Mouse (Mus musculus) gastrocnemius, adult 2 months (tissue): Measurements from ENCODE around the gene Ndufb6. TPM values are rescaled to one million over a fixed set of nuclear protein-coding genes. Genes with fewer than 3 reads are reported as not detected.
A peak's percentile ranks its signal among the peaks of the same experiment; 100 is the strongest.

Experiments used
- DNase-seq: peaks from one replicate; pipeline ENCODE4 v3.0.0; 2022
- H3K27ac ChIP-seq: fragments of 200-600 bp; 2 replicates; pipeline ENCODE4 v1.8.1; 2022; ENCODE audit warnings: mild to moderate bottlenecking
- H3K4me3 ChIP-seq: fragments of 200-600 bp; 2 replicates; pipeline ENCODE4 v1.8.1; 2022; ENCODE audit warnings: mild to moderate bottlenecking, moderate library complexity
- CTCF ChIP-seq: fragments of 200-600 bp; IDR thresholded peaks from 2 replicates; pipeline ENCODE4 v1.8.1; 2022; ENCODE audit warnings: antibody characterized with exemption, mild to moderate bottlenecking, moderate library complexity
- intact Hi-C: fragments of 180-260 bp; cut with DNase I; formaldehyde crosslinking; loops from one replicate; pipeline ENCODE4 v1.15.1; 2025
- total RNA-seq, 2 experiments: library from RNA; stranded (reverse); gene quantifications; 2 replicates each; pipeline ENCODE4 v1.2.3; 2021

Ndufb6 gene
- total RNA-seq, 2 experiments from 2014 or later: 249 to 333 TPM

DNA sequence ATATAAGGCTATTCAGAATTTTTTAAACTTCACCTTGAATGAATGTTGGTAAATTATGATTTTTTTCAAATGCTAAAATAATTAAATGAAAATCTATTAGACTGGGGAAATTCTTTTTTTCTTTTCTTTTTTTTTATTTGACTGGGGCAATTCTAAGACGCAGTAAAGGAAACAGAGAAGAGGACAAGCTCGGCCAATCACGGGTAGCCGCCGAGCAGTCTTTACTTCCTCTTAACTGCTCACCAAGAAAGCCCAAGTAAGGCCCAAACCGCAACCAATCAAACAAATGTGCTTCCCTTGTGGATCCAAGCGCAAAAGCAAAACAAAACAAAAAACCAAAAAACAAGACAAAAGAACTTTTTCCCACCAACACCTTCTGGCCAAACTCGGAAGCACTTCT is 35.2 kb downstream of the Ndufb6 start:
- no peak for TF ChIP-seq CTCF
- no peak overlapping the region for H3K4me3 ChIP-seq
- DNase-seq: no peak
- intact Hi-C loops: no loop called here
- H3K27ac ChIP-seq: no peak overlapping the region

DNA sequence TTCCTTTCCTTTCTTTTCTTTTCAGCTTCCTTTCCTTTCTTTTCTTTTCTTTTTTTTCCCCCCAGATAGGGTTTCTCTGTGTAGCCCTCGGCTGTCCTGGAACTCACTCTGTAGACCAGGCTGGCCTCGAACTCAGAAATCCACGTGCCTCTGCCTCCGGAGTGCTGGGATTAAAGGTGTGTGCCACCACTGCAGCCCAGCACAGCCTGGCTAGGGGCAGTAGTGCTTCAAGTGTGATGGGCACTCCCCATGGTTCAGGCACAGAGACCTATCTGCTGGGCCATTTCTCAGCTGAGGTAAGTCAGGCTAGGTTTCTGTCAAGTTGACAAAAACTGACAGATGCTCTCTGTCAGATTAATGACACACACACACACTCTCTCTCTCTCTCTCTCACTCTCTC is 36.2 kb downstream of the Ndufb6 start:
- no peak for TF ChIP-seq CTCF
- intact Hi-C loops: no loop called here
- H3K4me3 ChIP-seq: no peak overlapping the region
- no peak overlapping the region for H3K27ac ChIP-seq
- DNase-seq: no peak

DNA sequence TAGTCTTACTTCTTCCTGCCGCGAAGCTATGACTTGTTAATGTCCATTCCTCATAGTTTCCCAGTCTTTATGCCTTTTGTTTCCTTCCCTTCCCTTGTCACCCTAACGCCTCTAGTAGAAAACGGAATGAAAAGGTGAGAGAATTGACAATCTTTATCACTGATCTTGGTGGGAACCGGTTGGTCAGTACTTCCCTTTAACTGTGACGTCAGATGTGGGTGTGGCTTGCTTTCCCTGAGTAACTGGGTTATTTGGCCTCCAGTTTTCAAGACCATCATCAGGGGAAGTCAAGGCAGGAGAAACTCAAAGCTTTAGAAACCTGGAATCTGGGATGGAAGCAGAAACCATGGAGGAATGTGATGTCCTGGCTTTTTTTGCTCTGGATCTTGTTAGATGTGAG is 37.3 kb downstream of the Ndufb6 start:
- H3K4me3 ChIP-seq: no peak overlapping the region
- H3K27ac ChIP-seq: no peak overlapping the region
- no peak for DNase-seq
- TF ChIP-seq CTCF: no peak
- intact Hi-C loops: no loop called here

DNA sequence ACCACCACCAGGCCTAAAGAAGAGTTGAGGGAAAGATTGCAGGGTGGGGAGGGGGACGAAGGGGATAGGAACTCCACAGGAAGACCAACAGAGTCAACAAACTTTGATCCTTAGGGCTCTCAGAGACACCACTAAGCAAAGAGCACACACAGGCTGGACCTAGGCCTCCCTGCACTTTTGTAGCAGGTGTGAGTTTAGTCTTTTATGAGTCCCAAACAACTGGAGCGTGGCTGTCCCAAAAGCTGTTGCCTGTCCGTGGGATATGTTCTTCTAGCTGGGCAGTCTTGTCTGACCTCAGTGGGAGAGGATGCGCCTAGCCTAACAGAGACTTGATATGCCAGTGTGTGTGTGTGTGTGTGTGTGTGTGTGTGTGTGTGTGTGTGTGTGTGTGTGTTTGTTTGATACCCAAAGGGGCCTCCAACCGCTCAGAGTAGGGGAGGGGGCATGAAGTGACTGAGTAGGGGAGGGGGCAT is 38.9 kb downstream of the Ndufb6 start:
- DNase-seq: no peak
- TF ChIP-seq CTCF: no peak
- Histone ChIP-seq H3K4me3 (peak overlapping the region; percentile 87), H3K27ac (peak overlapping the region; percentile 88)
- intact Hi-C loops: no loop called here

DNA sequence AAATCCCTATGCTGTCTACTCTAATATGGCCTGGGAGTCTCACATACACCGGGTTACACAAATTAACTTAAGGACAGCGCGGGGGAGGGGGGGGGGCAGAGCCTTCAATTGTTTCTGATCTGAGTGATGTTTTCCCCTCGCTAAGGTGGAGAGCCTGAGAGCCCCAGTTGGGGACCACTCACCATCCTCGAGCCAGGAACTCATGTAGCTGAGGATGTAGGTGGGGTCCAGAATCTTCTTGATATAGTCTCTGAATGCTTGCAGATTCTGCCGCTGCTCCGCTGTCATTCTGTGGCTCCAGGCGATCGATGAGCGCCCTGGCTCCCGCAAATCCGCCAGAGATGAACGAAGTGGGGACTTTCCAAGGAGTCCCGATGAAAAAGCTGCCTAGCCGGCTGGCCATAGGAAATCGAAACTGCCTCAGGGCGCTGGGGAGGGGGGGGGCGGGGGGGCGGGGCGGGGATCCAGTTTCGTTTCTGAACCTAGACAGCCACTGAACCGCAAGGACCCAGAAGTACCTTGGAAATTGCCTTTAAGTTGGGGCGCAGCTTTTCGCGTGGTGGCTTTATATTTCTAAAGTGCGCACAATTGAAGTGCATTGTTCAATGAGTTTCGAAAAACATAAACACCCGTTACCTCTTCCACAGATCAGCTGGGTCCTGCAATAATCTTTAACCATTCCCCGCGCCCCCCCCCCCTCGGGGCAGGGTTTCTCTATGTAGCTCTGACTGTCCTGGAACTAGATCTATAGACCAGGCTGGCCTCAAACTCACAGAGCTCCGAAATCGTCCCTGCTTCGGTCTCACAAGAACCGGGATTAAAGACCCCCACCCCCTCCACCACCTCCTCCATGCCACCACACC is 39.6 kb downstream of the Ndufb6 start, which contains the start of gene Ddx58:
Gene Ddx58 (minus strand): TSS at position 420 of the 863 bp plus-strand sequence.
- Histone ChIP-seq H3K27ac (peak within 1 kb of the TSS; percentile 88), H3K4me3 (peak within 1 kb of the TSS; percentile 87)
- peak; percentile 47 for DNase-seq
- no peak for TF ChIP-seq CTCF
- intact Hi-C loops: loop anchor here (5.0 kb wide), 1 partner anchor 38 kb away; the partner anchor contains the start of gene Ndufb6

DNA sequence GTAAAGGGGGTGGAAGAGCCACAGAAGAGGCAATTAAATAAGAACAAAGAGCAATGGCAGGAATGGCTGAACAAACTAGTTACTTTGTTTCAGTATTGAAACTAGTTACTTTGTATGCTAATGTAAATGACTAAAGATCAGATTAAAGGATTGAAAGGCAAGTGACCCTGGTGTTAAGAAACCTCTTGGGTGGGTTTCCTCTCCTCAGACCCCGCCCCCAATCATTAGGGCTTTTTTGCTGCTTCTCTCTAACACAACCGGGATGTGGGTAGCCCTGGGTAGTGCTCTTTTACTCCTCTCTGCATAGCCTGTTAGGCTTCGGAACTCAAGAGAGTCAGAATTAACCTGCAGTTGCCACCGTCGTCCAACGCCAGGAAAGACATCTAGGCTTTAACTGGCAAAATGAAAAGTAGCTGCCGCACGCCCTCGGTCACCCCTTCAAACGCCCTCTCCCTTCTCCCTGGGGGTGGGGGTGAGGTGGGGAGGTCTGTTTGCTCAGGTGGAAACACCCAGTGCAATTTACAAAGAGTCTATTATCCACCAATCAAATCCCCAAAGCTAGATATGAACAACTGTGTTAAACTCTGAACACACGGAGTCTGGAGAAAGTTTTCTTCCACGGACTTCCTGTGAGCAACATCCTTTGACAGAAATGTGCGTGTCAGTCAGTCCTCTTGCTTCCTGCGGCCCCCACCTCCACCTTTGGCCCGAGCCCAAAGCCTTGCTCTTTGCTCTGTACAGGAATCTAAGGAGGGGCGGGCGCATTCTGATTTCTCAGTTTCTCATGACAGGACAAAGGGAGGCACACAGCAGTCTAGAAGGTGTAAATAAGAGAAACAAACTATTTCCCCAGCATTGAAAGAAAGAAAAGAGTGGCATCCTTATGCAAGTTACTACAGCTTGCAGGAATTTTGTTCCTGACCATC is 40.5 kb downstream of the Ndufb6 start:
- peak; percentile 66 for DNase-seq
- no peak for TF ChIP-seq CTCF
- peak overlapping the region; percentile 88 for H3K27ac ChIP-seq
- intact Hi-C loops: loop anchor here (5.0 kb wide), 1 partner anchor 39 kb away; the partner anchor contains the start of gene Ndufb6
- peak overlapping the region; percentile 87 for H3K4me3 ChIP-seq

DNA sequence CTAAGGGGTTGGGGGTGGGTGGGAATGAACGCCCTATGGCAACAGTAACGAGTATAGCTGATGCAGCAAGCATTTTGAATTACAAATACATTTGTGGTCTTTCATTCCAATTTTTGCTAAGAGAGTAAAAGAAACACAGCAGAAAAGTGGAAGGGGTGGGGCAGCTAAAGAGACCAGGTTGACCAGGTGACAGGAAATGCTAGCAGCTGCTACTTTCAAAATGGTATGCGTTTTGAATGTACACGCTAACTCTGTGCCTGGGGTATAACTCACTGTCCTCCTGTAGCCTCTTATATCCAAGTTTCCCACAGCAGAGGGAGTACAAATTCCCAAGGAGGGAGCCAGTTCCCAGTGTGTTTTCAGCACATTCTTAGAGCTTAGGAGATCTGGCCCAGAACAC is 42.4 kb downstream of the Ndufb6 start:
- no peak for TF ChIP-seq CTCF
- no peak overlapping the region for H3K27ac ChIP-seq
- intact Hi-C loops: loop anchor here (5.0 kb wide), 1 partner anchor 40 kb away; the partner anchor contains the start of gene Ndufb6
- H3K4me3 ChIP-seq: no peak overlapping the region
- no peak for DNase-seq

DNA sequence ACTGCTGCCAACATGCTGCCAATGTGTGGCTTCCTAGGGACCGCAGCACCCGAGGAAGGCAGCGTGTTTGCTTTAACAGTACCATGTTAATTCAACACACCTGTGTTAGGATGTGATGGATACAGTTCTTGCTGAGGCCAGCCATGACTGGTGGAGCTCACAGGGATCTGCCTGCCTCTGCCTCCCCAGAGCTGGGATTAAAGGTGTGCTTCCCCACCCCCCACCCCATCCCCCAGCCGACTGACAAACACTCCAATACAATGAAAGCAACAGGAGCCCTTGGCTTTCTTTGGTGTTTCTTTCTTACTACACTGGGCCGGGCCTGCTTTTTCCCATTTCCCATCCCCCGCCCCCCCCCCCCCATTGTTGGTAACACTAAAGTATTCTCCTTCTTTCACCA is 45.0 kb downstream of the Ndufb6 start:
- intact Hi-C loops: no loop called here
- DNase-seq: no peak
- H3K4me3 ChIP-seq: no peak overlapping the region
- TF ChIP-seq CTCF: no peak
- H3K27ac ChIP-seq: no peak overlapping the region

DNA sequence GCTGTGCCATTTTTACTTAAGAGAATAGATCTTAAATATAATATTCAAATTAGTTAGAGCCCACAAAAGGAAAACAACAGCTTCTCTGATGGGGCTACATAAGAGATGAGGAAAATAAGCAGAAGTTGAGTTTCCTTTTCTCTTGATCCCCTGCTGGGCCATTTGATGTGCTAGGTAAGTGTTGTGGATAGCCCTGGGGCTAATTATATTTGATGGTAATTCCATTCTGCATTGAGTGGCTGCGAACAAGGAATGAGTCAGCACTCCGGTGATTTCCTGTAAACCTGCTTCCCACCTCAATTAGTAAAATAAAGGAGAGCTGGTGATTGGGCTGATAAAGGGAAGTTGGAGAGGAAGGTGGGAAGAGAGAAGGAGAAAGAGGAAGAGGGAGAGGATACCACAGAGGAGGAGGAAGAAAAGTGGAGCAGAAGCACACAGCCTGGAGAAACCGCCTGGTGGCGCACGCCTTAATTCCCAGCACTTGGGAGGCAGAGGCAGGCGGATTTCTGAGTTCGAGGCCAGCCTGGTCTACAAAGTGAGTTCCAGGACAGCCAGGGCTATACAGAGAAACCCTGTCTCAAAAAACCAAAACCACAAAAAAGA is 46.1 kb downstream of the Ndufb6 start:
- Histone ChIP-seq H3K4me3 (no peak overlapping the region), H3K27ac (no peak overlapping the region)
- intact Hi-C loops: no loop called here
- no peak for DNase-seq
- no peak for TF ChIP-seq CTCF

DNA sequence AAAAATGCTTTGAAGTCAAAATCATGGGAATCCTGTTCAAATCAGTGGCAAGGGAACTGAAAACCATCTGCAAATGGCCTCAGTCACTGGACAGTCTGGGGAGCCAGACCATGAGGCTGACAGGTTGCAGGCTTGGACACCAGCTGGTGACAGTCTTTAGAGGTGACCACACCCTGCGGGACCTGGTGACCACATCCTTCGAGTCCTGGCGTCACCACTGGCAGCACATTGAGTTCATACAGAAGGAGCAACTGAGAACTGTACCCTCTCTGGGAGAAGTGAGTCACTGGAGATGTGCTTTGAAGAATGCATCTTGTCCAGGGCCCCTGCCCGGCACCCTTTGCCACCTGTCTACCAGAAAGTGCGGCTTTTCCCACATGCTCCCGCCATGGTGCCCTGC is 49.5 kb downstream of the Ndufb6 start:
- Histone ChIP-seq H3K27ac (no peak overlapping the region), H3K4me3 (no peak overlapping the region)
- TF ChIP-seq CTCF: no peak
- no peak for DNase-seq
- intact Hi-C loops: no loop called here

DNA sequence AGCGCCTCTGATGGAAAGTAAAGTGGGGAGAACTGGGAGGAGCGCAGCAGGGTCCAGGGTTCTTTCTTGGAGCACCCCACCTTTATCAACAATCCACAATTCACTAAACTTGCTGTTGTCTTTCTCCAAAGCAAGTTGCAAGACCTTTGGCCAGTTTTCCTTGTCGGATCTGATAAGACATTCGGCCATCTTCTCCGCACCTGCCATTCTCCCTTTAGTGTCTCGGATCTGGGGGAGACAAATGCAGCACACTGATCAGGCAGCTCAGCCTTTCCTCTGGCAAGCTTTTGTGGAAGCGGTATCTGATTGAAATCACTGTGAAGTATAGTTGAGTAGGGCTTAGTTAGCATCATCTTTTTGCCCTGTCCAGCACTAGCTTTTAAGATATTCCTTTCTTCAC is 51.3 kb downstream of the Ndufb6 start:
- TF ChIP-seq CTCF: no peak
- intact Hi-C loops: no loop called here
- no peak overlapping the region for H3K27ac ChIP-seq

DNA sequence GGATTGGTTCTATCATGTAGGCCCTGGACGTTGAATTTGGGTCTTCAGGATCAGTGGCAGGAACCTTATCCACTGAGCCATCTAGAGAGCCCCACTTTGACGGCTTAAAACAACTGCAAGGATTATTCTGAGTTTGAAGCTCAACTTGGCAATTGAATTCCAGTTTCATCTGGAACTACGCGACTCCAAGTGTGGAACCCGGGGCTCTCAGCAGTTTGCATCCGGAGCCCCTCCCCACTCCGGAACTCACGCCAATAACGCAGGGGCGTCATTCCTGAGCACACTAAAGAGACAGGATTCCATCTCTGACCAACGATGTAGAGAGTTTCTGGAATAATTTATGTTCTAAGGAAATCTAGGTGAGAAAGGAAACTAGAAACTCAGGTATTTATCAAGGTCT is 52.1 kb downstream of the Ndufb6 start:
- no peak for DNase-seq
- no peak for TF ChIP-seq CTCF
- Histone ChIP-seq H3K4me3 (no peak overlapping the region), H3K27ac (no peak overlapping the region)
- intact Hi-C loops: no loop called here

More for the DNA sequence above, 51.3 kb downstream of the Ndufb6 start:
- H3K4me3 ChIP-seq: no peak overlapping the region
- no peak for DNase-seq

DNA sequence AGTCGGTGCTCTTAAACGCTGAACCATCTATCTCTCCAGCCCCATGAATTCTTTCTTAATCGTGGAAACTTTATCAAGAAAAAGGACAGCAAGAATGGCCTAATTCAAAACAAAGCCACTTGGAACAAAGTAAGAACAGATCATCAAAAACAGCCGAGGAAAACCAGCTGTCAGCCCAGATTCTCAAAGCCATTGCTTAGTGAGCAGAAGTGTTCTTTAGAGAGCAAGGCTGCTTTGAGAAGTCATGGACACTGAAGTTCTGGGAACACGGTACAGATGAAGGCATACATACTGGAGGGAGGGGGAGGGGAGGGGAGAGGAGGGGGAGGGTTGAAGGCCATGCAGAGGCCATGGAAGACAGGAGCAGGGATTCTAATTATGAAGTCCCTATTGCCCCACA is 53.1 kb downstream of the Ndufb6 start:
- TF ChIP-seq CTCF: no peak
- no peak for DNase-seq
- intact Hi-C loops: no loop called here

More for the DNA sequence above, 53.1 kb downstream of the Ndufb6 start:
- H3K4me3 ChIP-seq: no peak overlapping the region
- no peak overlapping the region for H3K27ac ChIP-seq
